Mouse (Mus musculus) liver, postnatal 0 days (tissue): ENCODE results near the gene Ctsw.

Experiments used
- CTCF ChIP-seq: sonication (generic); IDR thresholded peaks from 2 replicates; pipeline ENCODE4 v1.5.1; 2016; ENCODE audit warnings: antibody characterized with exemption, low read depth
- EP300 ChIP-seq: IDR thresholded peaks from 2 replicates; pipeline ENCODE4 v1.6.1; 2016; ENCODE audit warnings: antibody characterized with exemption, low read depth, mild to moderate bottlenecking

DNA sequence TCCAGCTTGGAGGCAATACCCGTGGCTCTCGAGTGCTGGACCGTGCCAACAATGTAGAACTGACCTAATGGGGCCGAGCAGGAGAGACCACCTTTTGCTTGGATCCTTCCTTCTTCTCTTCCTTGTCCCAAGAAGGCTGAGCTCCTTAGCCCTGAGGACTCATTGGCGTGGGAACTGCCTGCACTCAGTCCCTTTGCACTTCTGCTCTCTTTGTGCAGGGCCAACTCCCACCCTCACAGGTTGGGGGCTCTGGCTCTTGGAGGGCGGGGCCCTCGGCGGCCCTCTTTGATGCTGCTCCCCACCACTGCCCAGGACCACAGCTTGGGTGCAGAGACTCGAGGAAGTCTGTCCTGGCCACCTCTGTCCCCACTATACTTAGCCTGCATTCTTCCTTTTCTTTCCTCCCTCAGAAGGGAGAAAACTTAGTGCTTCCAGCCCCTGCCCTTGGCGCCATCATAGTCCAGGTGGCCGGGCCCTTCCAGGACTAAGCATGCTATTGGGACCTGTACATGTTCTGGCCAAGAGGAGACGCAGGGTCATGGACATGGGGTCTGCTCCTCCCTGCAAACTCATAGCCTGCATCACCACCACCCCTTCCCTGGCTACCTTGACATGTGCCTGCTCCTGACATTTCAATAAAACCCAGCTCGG is 41.5 kb downstream of the Ctsw start:
- TF ChIP-seq CTCF, result no peak
- TF ChIP-seq EP300, result no peak
